Mouse (Mus musculus): ENCODE data around the gene Fstl4. TPM values are rescaled to one million over a fixed set of nuclear protein-coding genes. Genes with fewer than 3 reads are reported as not detected.

Gene Fstl4
- polyA plus RNA-seq, 1 experiment from 2014 or later: 6.3 TPM

GRCm38 (mm10) chr11:53003811-53004210 is 239.4 kb downstream of the Fstl4 start:
- Histone ChIP-seq H3K4me2 (ENCODE audit: low read length) (no peak overlapping the region), H3K27me3 (ENCODE audit: control insufficient read depth, insufficient read depth, low read length) (0 out of 2 replicates have a peak, but pooled peaks cover 4% of the 10 kb centered on the region), H3K4me1 (ENCODE audit: control insufficient read depth in 2 of 2, insufficient read depth in 2 of 2, low read length in 2 of 2) (0 out of 4 replicates have a peak, but pooled peaks cover 0 to 9% of the 10 kb centered on the region in 2 experiments), H3K9me3 (ENCODE audit: control insufficient read depth, low read length) (no peaks in the 10 kb centered on the region), H3K4me3 (ENCODE audit: control insufficient read depth in 1 of 2, insufficient read depth in 1 of 2, low read depth in 1 of 2, low read length in 2 of 2) (no peak overlapping the region), H3K27ac (replicated peaks in 1 of 2; ENCODE audit: control insufficient read depth in 1 of 2, insufficient read depth in 1 of 2, low read depth in 2 of 2, low read length in 2 of 2) (no peak overlapping the region), H3K36me3 (ENCODE audit: control insufficient read depth, insufficient read depth, low read length) (no peaks in the 10 kb centered on the region), H3K9ac (ENCODE audit: low read length) (no peak overlapping the region)
- WGBS: 78% methylated on average over 9 of the region's 9 CpGs
- ATAC-seq (ENCODE audit: insufficient number of reproducible peaks, insufficient read depth, low FRiP score, low read depth): no peak

GRCm38 (mm10) chr11:53009597-53009996 is 245.2 kb downstream of the Fstl4 start:
- Histone ChIP-seq H3K4me1 (ENCODE audit: control insufficient read depth in 2 of 2, insufficient read depth in 2 of 2, low read length in 2 of 2) (peaks cover 0 to 4% of the 10 kb centered on the region in 2 experiments; a peak in 1 of 4 replicates), H3K9me3 (ENCODE audit: control insufficient read depth, low read length) (no peaks in the 10 kb centered on the region), H3K4me3 (ENCODE audit: control insufficient read depth in 1 of 2, insufficient read depth in 1 of 2, low read depth in 1 of 2, low read length in 2 of 2) (no peak overlapping the region), H3K36me3 (ENCODE audit: control insufficient read depth, insufficient read depth, low read length) (no peaks in the 10 kb centered on the region), H3K27me3 (ENCODE audit: control insufficient read depth, insufficient read depth, low read length) (no peaks in the 10 kb centered on the region), H3K27ac (replicated peaks in 1 of 2; ENCODE audit: control insufficient read depth in 1 of 2, insufficient read depth in 1 of 2, low read depth in 2 of 2, low read length in 2 of 2) (no peak overlapping the region), H3K9ac (ENCODE audit: low read length) (no peak overlapping the region), H3K4me2 (ENCODE audit: low read length) (no peak overlapping the region)
- no peak for ATAC-seq (ENCODE audit: insufficient number of reproducible peaks, insufficient read depth, low FRiP score, low read depth)
- 55% methylated on average over 7 of the region's 7 CpGs for WGBS

- Histone ChIP-seq H3K4me1 (ENCODE audit: control insufficient read depth in 2 of 2, insufficient read depth in 2 of 2, low read length in 2 of 2) (peaks cover 0 to 4% of the 10 kb centered on the region in 2 experiments; a peak in 1 of 4 replicates), H3K4me2 (ENCODE audit: low read length) (no peak overlapping the region), H3K9ac (ENCODE audit: low read length) (no peak overlapping the region), H3K9me3 (ENCODE audit: control insufficient read depth, low read length) (no peaks in the 10 kb centered on the region), H3K4me3 (ENCODE audit: control insufficient read depth in 1 of 2, insufficient read depth in 1 of 2, low read depth in 1 of 2, low read length in 2 of 2) (no peak overlapping the region), H3K27ac (replicated peaks in 1 of 2; ENCODE audit: control insufficient read depth in 1 of 2, insufficient read depth in 1 of 2, low read depth in 2 of 2, low read length in 2 of 2) (no peak overlapping the region), H3K27me3 (ENCODE audit: control insufficient read depth, insufficient read depth, low read length) (no peaks in the 10 kb centered on the region), H3K36me3 (ENCODE audit: control insufficient read depth, insufficient read depth, low read length) (no peaks in the 10 kb centered on the region)
- no peak for ATAC-seq (ENCODE audit: insufficient number of reproducible peaks, insufficient read depth, low FRiP score, low read depth)
- WGBS: 76% methylated on average over 6 of the region's 6 CpGs
Measured at GRCm38 (mm10) chr11:53011996-53012505, 247.6 kb downstream of the Fstl4 start.

- no peaks in the 10 kb centered on the region for H3K9me3 ChIP-seq (ENCODE audit: control insufficient read depth, low read length)
- H3K27ac ChIP-seq (replicated peaks in 1 of 2; ENCODE audit: control insufficient read depth in 1 of 2, insufficient read depth in 1 of 2, low read depth in 2 of 2, low read length in 2 of 2): no peak overlapping the region
- no peak overlapping the region for H3K9ac ChIP-seq (ENCODE audit: low read length)
- no peaks in the 10 kb centered on the region for H3K27me3 ChIP-seq (ENCODE audit: control insufficient read depth, insufficient read depth, low read length)
- no peak overlapping the region for H3K4me3 ChIP-seq (ENCODE audit: control insufficient read depth in 1 of 2, insufficient read depth in 1 of 2, low read depth in 1 of 2, low read length in 2 of 2)
- no peak overlapping the region for H3K4me2 ChIP-seq (ENCODE audit: low read length)
- H3K4me1 ChIP-seq (ENCODE audit: control insufficient read depth in 2 of 2, insufficient read depth in 2 of 2, low read length in 2 of 2): peaks cover 0 to 4% of the 10 kb centered on the region in 2 experiments; a peak in 1 of 4 replicates
- no peaks in the 10 kb centered on the region for H3K36me3 ChIP-seq (ENCODE audit: control insufficient read depth, insufficient read depth, low read length)
- ATAC-seq (ENCODE audit: insufficient number of reproducible peaks, insufficient read depth, low FRiP score, low read depth): no peak
- WGBS: 76% methylated on average over 5 of the region's 5 CpGs
Measured at GRCm38 (mm10) chr11:53013906-53014305, 249.5 kb downstream of the Fstl4 start.

GRCm38 (mm10) chr11:53016358-53017021 is 252.1 kb downstream of the Fstl4 start:
- Histone ChIP-seq H3K9me3 (ENCODE audit: control insufficient read depth, low read length) (no peaks in the 10 kb centered on the region), H3K4me1 (ENCODE audit: control insufficient read depth in 2 of 2, insufficient read depth in 2 of 2, low read length in 2 of 2) (no peaks in the 10 kb centered on the region), H3K9ac (ENCODE audit: low read length) (no peak overlapping the region), H3K4me2 (ENCODE audit: low read length) (no peak overlapping the region), H3K27me3 (ENCODE audit: control insufficient read depth, insufficient read depth, low read length) (no peaks in the 10 kb centered on the region), H3K27ac (replicated peaks in 1 of 2; ENCODE audit: control insufficient read depth in 1 of 2, insufficient read depth in 1 of 2, low read depth in 2 of 2, low read length in 2 of 2) (no peak overlapping the region), H3K36me3 (ENCODE audit: control insufficient read depth, insufficient read depth, low read length) (no peaks in the 10 kb centered on the region), H3K4me3 (ENCODE audit: control insufficient read depth in 1 of 2, insufficient read depth in 1 of 2, low read depth in 1 of 2, low read length in 2 of 2) (no peak overlapping the region)
- no peak for ATAC-seq (ENCODE audit: insufficient number of reproducible peaks, insufficient read depth, low FRiP score, low read depth)
- WGBS: 75% methylated on average over 7 of the region's 7 CpGs

GRCm38 (mm10) chr11:53019509-53019908 is 255.1 kb downstream of the Fstl4 start:
- no peak for ATAC-seq (ENCODE audit: insufficient number of reproducible peaks, insufficient read depth, low FRiP score, low read depth)
- H3K27ac ChIP-seq (replicated peaks in 1 of 2; ENCODE audit: control insufficient read depth in 1 of 2, insufficient read depth in 1 of 2, low read depth in 2 of 2, low read length in 2 of 2): no peak overlapping the region
- no peak overlapping the region for H3K9ac ChIP-seq (ENCODE audit: low read length)
- no peak overlapping the region for H3K4me2 ChIP-seq (ENCODE audit: low read length)
- no peaks in the 10 kb centered on the region for H3K36me3 ChIP-seq (ENCODE audit: control insufficient read depth, insufficient read depth, low read length)
- no peak overlapping the region for H3K4me3 ChIP-seq (ENCODE audit: control insufficient read depth in 1 of 2, insufficient read depth in 1 of 2, low read depth in 1 of 2, low read length in 2 of 2)
- 77% methylated on average over 3 of the region's 3 CpGs for WGBS
- no peaks in the 10 kb centered on the region for H3K4me1 ChIP-seq (ENCODE audit: control insufficient read depth in 2 of 2, insufficient read depth in 2 of 2, low read length in 2 of 2)
- H3K27me3 ChIP-seq (ENCODE audit: control insufficient read depth, insufficient read depth, low read length): no peaks in the 10 kb centered on the region
- H3K9me3 ChIP-seq (ENCODE audit: control insufficient read depth, low read length): no peaks in the 10 kb centered on the region

- Histone ChIP-seq H3K27me3 (ENCODE audit: control insufficient read depth, insufficient read depth, low read length) (no peaks in the 10 kb centered on the region), H3K4me1 (ENCODE audit: control insufficient read depth in 2 of 2, insufficient read depth in 2 of 2, low read length in 2 of 2) (no peaks in the 10 kb centered on the region), H3K27ac (replicated peaks in 1 of 2; ENCODE audit: control insufficient read depth in 1 of 2, insufficient read depth in 1 of 2, low read depth in 2 of 2, low read length in 2 of 2) (no peak overlapping the region), H3K36me3 (ENCODE audit: control insufficient read depth, insufficient read depth, low read length) (no peaks in the 10 kb centered on the region), H3K4me3 (ENCODE audit: control insufficient read depth in 1 of 2, insufficient read depth in 1 of 2, low read depth in 1 of 2, low read length in 2 of 2) (no peak overlapping the region), H3K9ac (ENCODE audit: low read length) (no peak overlapping the region), H3K4me2 (ENCODE audit: low read length) (no peak overlapping the region), H3K9me3 (ENCODE audit: control insufficient read depth, low read length) (no peaks in the 10 kb centered on the region)
- ATAC-seq (ENCODE audit: insufficient number of reproducible peaks, insufficient read depth, low FRiP score, low read depth): no peak
- 43% methylated on average over 6 of the region's 6 CpGs for WGBS
Measured at GRCm38 (mm10) chr11:53024403-53024802, 260.0 kb downstream of the Fstl4 start.

GRCm38 (mm10) chr11:53025686-53026085 is 261.3 kb downstream of the Fstl4 start:
- H3K4me1 ChIP-seq (ENCODE audit: control insufficient read depth in 2 of 2, insufficient read depth in 2 of 2, low read length in 2 of 2): peaks cover 0 to 5% of the 10 kb centered on the region in 2 experiments; a peak in 1 of 4 replicates
- no peaks in the 10 kb centered on the region for H3K36me3 ChIP-seq (ENCODE audit: control insufficient read depth, insufficient read depth, low read length)
- H3K4me3 ChIP-seq (ENCODE audit: control insufficient read depth in 1 of 2, insufficient read depth in 1 of 2, low read depth in 1 of 2, low read length in 2 of 2): no peak overlapping the region
- ATAC-seq (ENCODE audit: insufficient number of reproducible peaks, insufficient read depth, low FRiP score, low read depth): no peak
- no peaks in the 10 kb centered on the region for H3K27me3 ChIP-seq (ENCODE audit: control insufficient read depth, insufficient read depth, low read length)
- 94% methylated on average over 6 of the region's 6 CpGs for WGBS
- no peak overlapping the region for H3K4me2 ChIP-seq (ENCODE audit: low read length)
- no peak overlapping the region for H3K27ac ChIP-seq (replicated peaks in 1 of 2; ENCODE audit: control insufficient read depth in 1 of 2, insufficient read depth in 1 of 2, low read depth in 2 of 2, low read length in 2 of 2)
- H3K9me3 ChIP-seq (ENCODE audit: control insufficient read depth, low read length): no peaks in the 10 kb centered on the region
- H3K9ac ChIP-seq (ENCODE audit: low read length): no peak overlapping the region
